Mouse (Mus musculus): ENCODE data around the gene Gm5741. TPM values are rescaled to one million over a fixed set of nuclear protein-coding genes. Genes with fewer than 3 reads are reported as not detected.

The Gm5741 gene
- polyA plus RNA-seq, 1 experiment, result not detected

DNA sequence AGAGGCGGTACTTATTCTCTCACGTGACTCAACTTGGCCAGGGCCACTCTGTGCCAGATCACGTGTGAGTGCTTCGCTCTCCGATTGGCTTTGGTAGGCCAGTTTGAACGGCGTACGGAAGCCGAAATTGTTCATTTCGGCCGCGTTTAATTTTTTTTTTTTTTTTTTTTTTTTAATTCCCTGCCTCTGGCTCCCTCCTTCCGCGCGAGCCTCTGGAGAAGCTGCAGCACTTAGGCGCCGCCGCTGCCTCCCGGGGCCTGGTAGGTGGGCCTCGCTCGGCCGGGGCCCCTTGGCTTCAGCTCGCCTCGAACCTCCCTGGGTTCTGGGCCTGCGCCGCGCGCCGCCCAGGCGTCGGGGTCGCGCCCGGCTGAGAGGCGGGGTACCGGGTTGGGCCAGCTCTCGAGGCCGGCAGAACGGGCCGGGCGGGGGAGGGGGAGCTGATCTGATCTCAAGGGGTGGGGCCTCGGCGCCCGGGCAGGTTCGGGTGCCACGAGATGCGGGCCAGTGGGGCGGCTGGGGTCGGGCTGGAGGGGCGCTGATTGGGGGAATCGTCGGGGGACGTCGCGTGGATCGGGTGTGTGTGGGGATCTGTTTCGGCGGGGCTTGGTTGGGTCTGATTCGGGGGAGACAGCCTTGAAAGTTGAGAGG is 30.9 kb downstream of the Gm5741 start, which contains the start of gene Tnpo2:
TSS of gene Tnpo2 (plus strand) at position 198 of the 648 bp plus-strand sequence.
- under 1% methylated on average over 59 of the region's 59 CpGs for WGBS
- Histone ChIP-seq H3K4me3 (ENCODE audit: insufficient read depth, low read depth, low read length) (peak within 1 kb of the TSS; percentile 99), H3K4me1 (ENCODE audit: control insufficient read depth, insufficient read depth, low read length) (peaks cover 8% of the 10 kb centered on the region), H3K27ac (ENCODE audit: insufficient read depth, low read depth, low read length) (peak within 1 kb of the TSS; percentile 98)
- TF ChIP-seq POLR2A (IDR thresholded peaks at IDR 0.05; ENCODE audit: insufficient read depth, low read depth, low read length) (peak; percentile 19; the same call in 1 of the 2 replicates), CTCF (IDR thresholded peaks at IDR 0.05; ENCODE audit: insufficient read depth, low read depth, low read length) (no peak)

- TF ChIP-seq CTCF (IDR thresholded peaks at IDR 0.05; ENCODE audit: insufficient read depth, low read depth, low read length), result no peak
- no peak for TF ChIP-seq POLR2A (IDR thresholded peaks at IDR 0.05; ENCODE audit: insufficient read depth, low read depth, low read length)
- Histone ChIP-seq H3K27ac (ENCODE audit: insufficient read depth, low read depth, low read length) (peak overlapping the region; percentile 81), H3K4me3 (ENCODE audit: insufficient read depth, low read depth, low read length) (peak overlapping the region; percentile 70), H3K4me1 (ENCODE audit: control insufficient read depth, insufficient read depth, low read length) (peaks cover 8% of the 10 kb centered on the region)
- WGBS, result 0% methylated on average over 9 of the region's 9 CpGs
Observed at GRCm38 (mm10) chr8:85036381-85036717, 31.4 kb downstream of the Gm5741 start.

DNA sequence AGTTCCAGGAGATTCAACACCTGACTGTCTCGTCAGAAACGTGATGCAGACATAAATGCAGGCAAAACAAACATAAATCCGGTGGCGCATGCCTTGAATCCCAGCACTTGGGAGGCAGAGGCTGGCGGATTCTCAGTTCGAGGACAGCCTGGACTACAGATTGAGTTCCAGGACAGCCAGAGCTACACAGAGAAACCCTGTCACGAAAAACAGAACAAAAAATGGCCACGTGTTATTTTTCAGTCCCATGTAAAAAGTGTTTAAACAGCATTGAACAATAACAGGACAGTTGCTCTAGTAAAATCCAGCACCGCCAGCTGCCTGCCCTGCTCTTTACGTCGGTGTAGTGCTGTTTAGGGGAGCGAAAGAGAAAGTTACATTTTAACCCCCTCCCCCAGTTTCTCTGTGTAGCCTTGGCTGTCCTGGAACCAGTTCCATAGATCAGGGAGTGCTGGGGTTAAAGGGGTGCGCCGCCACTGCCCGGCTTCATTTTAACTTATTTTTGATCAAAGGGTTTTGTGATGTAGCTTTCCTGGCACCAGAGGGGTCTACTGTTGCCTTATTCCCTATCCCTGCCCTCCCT is 32.0 kb downstream of the Gm5741 start:
- Histone ChIP-seq H3K27ac (ENCODE audit: insufficient read depth, low read depth, low read length) (no peak overlapping the region), H3K4me3 (ENCODE audit: insufficient read depth, low read depth, low read length) (peak overlapping the region; percentile 70), H3K4me1 (ENCODE audit: control insufficient read depth, insufficient read depth, low read length) (peaks cover 8% of the 10 kb centered on the region)
- TF ChIP-seq CTCF (IDR thresholded peaks at IDR 0.05; ENCODE audit: insufficient read depth, low read depth, low read length), result no peak
- TF ChIP-seq POLR2A (IDR thresholded peaks at IDR 0.05; ENCODE audit: insufficient read depth, low read depth, low read length), result no peak
- under 1% methylated on average over 15 of the region's 15 CpGs for WGBS

DNA sequence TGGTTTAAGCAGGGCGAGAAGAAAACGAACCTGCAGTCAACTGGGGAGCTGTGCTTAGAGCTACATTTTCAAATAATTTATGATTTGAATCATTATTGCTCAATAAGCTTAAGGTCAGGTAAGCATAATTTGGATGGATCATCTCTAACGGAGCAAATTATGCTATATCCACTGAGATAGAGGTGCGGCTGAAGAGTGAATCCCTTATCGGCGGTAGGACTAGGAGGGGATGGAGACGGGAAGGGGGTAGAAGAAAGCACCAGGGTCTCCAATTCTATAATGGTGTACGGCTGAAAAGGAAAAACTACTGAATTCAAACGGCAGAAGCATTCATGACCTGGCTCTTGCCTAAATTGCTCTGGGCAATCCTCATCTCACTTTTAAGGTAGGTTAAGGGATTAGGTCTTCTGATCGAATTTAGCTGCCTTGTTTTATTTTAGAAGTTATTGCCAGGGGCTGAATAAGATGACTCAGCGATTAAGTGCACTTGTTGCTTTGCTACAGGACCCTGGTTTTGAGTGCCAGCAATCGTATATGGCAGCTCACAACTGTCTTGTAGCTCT is 32.5 kb downstream of the Gm5741 start:
- Histone ChIP-seq H3K27ac (ENCODE audit: insufficient read depth, low read depth, low read length) (no peak overlapping the region), H3K4me1 (ENCODE audit: control insufficient read depth, insufficient read depth, low read length) (peaks cover 6% of the 10 kb centered on the region), H3K4me3 (ENCODE audit: insufficient read depth, low read depth, low read length) (no peak overlapping the region)
- 4% methylated on average over 12 of the region's 12 CpGs for WGBS
- TF ChIP-seq CTCF (IDR thresholded peaks at IDR 0.05; ENCODE audit: insufficient read depth, low read depth, low read length) (no peak), POLR2A (IDR thresholded peaks at IDR 0.05; ENCODE audit: insufficient read depth, low read depth, low read length) (no peak)

GRCm38 (mm10) chr8:85034764-85035163 is 33.0 kb downstream of the Gm5741 start:
- WGBS, result 4% methylated on average over 13 of the region's 13 CpGs
- Histone ChIP-seq H3K27ac (ENCODE audit: insufficient read depth, low read depth, low read length) (no peak overlapping the region), H3K4me3 (ENCODE audit: insufficient read depth, low read depth, low read length) (no peak overlapping the region; the same call in 1 of the 2 replicates), H3K4me1 (ENCODE audit: control insufficient read depth, insufficient read depth, low read length) (peaks cover 6% of the 10 kb centered on the region)
- no peak for TF ChIP-seq POLR2A (IDR thresholded peaks at IDR 0.05; ENCODE audit: insufficient read depth, low read depth, low read length)
- TF ChIP-seq CTCF (IDR thresholded peaks at IDR 0.05; ENCODE audit: insufficient read depth, low read depth, low read length), result no peak

DNA sequence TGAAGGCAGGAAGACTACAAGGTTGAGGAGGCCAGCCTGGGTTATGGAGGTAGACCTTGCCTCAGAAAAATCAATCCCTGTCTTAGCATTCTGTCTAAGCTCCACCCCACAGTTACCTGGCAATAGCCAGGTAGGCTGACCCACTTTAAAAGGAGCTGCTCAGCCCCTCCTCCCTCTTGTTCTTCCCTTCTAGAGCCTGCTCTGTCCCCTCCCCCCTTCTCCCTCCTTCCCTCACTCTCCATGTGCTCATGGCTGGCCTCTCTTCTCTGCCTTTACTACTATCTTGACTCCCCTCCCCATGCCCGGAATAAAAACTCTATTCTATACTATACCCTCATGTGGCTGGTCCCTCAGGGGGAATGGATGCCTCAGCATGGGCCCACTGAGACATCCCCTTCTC is 33.9 kb downstream of the Gm5741 start:
- Histone ChIP-seq H3K27ac (ENCODE audit: insufficient read depth, low read depth, low read length) (no peak overlapping the region), H3K4me3 (ENCODE audit: insufficient read depth, low read depth, low read length) (no peak overlapping the region), H3K4me1 (ENCODE audit: control insufficient read depth, insufficient read depth, low read length) (peaks cover 10% of the 10 kb centered on the region)
- WGBS, result 72% methylated on average over 1 of the region's 1 CpGs
- TF ChIP-seq CTCF (IDR thresholded peaks at IDR 0.05; ENCODE audit: insufficient read depth, low read depth, low read length), result no peak
- TF ChIP-seq POLR2A (IDR thresholded peaks at IDR 0.05; ENCODE audit: insufficient read depth, low read depth, low read length), result no peak

DNA sequence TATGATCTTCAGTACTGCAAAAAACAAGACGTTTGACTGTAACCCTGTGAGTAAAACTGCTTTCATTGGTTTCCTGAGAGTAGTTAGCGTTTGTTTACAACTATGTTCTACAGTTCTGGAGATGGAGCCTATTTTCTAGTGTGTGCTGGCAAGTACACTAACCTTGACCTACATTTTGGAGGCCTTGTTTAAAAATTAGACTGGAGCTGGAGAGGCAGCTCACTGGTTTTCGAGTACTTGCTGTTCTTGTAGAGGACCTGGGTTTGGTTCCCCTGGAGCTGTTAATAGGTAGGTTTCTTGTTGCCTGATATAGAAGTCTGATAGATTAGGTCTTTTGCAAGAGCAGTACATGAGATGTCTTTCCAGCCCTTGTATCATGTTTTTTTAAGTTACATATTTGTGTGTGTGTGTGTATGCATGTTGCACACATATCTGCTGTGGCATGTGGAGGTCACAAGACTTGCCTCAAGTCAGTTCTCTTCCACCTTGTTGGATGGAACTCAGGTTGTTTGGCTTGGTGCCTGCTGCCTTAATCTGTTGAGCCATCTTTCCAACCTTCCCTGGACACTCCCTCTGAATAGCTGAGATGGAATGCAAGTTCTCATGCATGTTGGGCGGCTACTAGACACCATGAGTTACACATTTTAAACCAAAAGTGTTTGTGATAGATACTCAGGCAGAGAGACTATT is 35.0 kb downstream of the Gm5741 start:
- 80% methylated on average over 4 of the region's 4 CpGs for WGBS
- TF ChIP-seq CTCF (IDR thresholded peaks at IDR 0.05; ENCODE audit: insufficient read depth, low read depth, low read length), result no peak
- TF ChIP-seq POLR2A (IDR thresholded peaks at IDR 0.05; ENCODE audit: insufficient read depth, low read depth, low read length), result no peak
- Histone ChIP-seq H3K4me3 (ENCODE audit: insufficient read depth, low read depth, low read length) (no peak overlapping the region), H3K27ac (ENCODE audit: insufficient read depth, low read depth, low read length) (no peak overlapping the region), H3K4me1 (ENCODE audit: control insufficient read depth, insufficient read depth, low read length) (peaks cover 7% of the 10 kb centered on the region)

DNA sequence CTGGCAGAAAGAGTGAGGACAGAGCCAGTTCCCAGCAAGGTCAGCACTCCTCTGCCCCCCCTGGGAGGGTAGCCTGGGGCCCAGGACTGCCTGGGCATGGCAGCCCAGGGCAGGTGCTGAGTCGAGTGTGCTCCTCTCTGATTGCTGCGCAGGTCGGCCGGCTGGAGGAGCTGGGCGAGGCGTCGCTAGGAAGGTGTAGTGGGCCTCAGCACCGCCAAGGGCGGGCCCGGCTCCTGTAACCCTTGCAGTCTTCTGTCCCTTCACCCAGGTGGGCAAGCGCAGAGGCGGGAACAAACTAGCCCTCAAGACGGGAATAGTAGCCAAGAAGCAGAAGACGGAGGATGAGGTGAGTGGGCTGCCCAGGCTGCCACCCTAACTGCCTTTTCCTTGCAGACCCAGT is 38.5 kb downstream of the Gm5741 start:
- no peak for TF ChIP-seq CTCF (IDR thresholded peaks at IDR 0.05; ENCODE audit: insufficient read depth, low read depth, low read length)
- no peak for TF ChIP-seq POLR2A (IDR thresholded peaks at IDR 0.05; ENCODE audit: insufficient read depth, low read depth, low read length)
- WGBS, result 81% methylated on average over 14 of the region's 14 CpGs
- no peak overlapping the region for H3K27ac ChIP-seq (ENCODE audit: insufficient read depth, low read depth, low read length)
- peaks cover 7% of the 10 kb centered on the region for H3K4me1 ChIP-seq (ENCODE audit: control insufficient read depth, insufficient read depth, low read length)
- H3K4me3 ChIP-seq (ENCODE audit: insufficient read depth, low read depth, low read length), result no peak overlapping the region

GRCm38 (mm10) chr8:85027922-85028321 is 39.9 kb downstream of the Gm5741 start:
- TF ChIP-seq CTCF (IDR thresholded peaks at IDR 0.05; ENCODE audit: insufficient read depth, low read depth, low read length), result no peak
- TF ChIP-seq POLR2A (IDR thresholded peaks at IDR 0.05; ENCODE audit: insufficient read depth, low read depth, low read length), result no peak
- Histone ChIP-seq H3K4me3 (ENCODE audit: insufficient read depth, low read depth, low read length) (no peak overlapping the region), H3K27ac (ENCODE audit: insufficient read depth, low read depth, low read length) (no peak overlapping the region), H3K4me1 (ENCODE audit: control insufficient read depth, insufficient read depth, low read length) (peaks cover 13% of the 10 kb centered on the region)
- WGBS, result 14% methylated on average over 2 of the region's 2 CpGs

Measured in olfactory bulb, adult 2 months (tissue).